Mouse (Mus musculus): ENCODE measurements at regions not wholly inside any gene's neighbourhood (a gene's known extent, or its start where the extent isn't known, plus 50 kb on each side); places are given as distances from the start of the nearest gene placed in this dataset.

DNA sequence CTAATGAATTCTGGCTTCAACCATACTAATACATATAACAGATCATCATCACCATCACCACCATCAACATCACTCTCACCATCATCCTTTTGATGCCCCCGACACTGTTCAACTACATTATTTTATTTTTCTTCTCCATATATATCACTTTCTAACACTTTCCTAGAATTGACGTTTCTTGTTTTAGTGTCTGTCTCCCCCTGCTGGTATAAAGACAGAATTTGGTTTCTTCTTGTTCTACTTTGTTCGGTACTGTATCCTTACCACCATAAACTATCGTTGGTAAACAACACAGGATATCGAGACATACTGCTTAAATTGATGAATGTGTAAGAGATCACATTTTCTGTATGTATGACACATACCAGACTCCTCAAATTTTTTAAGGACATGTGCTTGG lies 92.5 kb upstream of the Tab3 start:
- no peak for DNase-seq (ENCODE audit: low spot score in 2 of 2)

DNA sequence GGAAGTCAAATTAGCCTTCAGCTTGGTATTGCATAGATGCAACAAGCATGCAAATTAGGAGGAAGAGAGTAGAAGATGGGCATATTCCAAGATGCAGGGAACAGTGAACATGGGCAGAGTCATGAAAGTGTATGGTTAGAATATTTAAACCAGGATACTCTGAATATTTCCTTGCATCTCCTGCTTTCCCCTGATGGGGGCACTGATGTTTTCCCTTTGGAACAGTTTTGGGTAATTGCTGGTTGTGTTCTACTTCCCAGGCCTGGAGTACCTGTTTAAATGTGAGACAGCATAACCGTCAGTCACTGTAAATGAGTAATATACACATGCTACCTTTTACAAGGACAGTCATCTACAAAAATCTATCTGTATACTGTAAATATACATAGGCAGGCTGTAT lies 76.9 kb upstream of the Tab3 start:
- peak in 1 of 2 experiments; percentile 11 for DNase-seq (ENCODE audit: low spot score in 2 of 2)
